Mouse (Mus musculus) left cerebral cortex, postnatal 4 days (tissue): ENCODE data around the gene Sema6b. TPM values are rescaled to one million over a fixed set of nuclear protein-coding genes. Genes with fewer than 3 reads are reported as not detected.
"Not testable (repeated sequence)": the region's sequence is repeated elsewhere in the genome, so short reads cannot be mapped to it uniquely, and the experiment has no call there.

Experiments
- DNase-seq: peaks from one replicate; pipeline ENCODE4 v3.0.0-alpha.2; 2022
- intact Hi-C: fragments of 180-260 bp; cut with DNase I; formaldehyde crosslinking; loops from one replicate; pipeline ENCODE4 v1.15.1; 2025
- total RNA-seq, 2 experiments: library from RNA; stranded (reverse); gene quantifications; 2 replicates each; pipeline ENCODE4 v1.2.3; 2021

Gene Sema6b
- total RNA-seq, 2 experiments from 2014 or later, result 91.1 to 95.7 TPM

GRCm38 (mm10) chr17:56119981-56120880 is 19.9 kb downstream of the Sema6b start:
- DNase-seq, result peak; percentile 48
- intact Hi-C loops, result no loop called here

DNA sequence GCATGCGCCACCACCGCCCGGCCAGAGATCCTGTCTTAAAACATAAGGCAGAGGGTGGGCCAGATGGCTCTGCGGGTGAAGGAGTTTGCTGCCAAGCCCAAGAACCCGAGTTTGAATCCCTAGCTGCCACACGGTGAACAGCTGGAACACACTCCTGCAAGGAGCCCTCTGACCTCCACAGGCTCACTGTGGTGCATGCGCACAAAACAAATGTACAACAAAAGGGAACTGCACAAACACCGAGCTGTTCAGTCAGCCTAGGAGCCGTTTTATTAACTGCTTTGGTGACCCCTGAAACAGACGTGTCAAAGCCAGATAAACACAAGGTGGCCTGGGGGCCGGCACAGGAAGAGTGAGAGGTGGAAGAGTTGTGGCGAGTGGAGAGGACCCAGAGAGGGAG is 20.7 kb downstream of the Sema6b start:
- DNase-seq, result no peak
- intact Hi-C loops, result no loop called here

DNA sequence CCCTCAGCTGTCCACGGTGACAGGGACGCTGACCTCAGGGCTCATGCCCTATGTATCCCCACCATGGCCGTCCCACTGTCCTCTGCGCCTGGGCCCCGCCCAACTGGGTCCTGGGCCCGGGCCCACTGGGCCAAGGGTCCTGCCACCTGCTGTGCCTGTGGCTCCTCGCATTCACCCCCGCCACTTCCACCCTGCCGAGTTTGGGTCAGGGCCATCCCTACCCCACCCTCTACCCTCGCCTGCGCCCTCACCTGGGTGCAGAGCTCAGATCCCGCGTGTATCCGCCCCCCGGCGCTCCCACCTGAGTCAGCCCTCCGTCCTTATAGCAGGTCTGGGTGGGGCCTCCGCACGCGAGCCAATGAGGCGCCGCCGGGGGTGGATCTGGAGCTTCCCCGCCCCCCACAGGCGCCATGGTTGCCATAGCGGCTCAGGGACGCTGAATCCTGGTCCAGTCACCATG is 22.9 kb downstream of the Sema6b start, which contains the start of gene Plin5:
Plin5 (minus strand) TSS at position 346 of the 460 bp plus-strand sequence.
- intact Hi-C loops, result no loop called here
- DNase-seq, result peak; percentile 54

DNA sequence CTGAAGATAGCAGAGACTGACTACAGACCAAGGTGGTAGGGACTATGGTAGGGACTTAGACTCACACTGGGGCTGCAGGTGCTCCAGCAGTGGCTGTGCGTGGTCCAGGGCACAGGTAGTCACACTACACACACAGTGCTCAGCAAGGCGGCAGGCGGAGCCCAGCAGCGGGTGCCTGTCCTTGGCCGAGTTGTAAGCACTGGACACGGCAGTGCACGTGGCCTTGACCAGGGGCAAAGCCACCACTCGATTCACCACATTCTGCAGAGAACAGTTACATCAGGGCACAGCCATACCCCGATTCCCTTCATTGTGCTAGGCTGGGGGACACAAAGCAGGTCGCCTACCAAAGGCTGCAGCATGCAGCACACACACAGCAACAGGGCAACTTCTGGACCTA is 23.9 kb downstream of the Sema6b start:
- intact Hi-C loops, result no loop called here

GRCm38 (mm10) chr17:56112743-56113142 is 27.4 kb downstream of the Sema6b start:
- no peak for DNase-seq
- intact Hi-C loops, result no loop called here

More for the DNA sequence above, 23.9 kb downstream of the Sema6b start:
- DNase-seq, result no peak

DNA sequence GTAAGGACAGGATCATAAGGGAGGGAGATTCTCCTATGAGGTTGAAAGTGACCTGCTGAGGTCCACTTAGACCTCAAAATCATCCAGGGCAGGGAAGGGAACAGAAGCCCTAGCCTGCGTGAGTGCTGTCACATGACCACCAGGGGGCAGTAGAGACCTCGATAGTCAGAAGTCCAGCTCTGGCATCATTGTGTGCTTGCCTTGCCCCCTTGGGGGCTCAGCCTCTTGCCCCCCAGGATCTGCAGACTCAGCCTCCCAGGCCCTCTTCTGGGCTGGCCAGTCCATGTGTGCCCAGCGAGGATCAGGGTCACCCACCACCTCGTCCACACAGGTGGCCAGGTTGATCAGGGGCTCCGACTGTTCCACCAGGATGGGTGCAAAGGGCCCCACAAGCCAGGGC is 28.3 kb downstream of the Sema6b start:
- intact Hi-C loops, result no loop called here
- DNase-seq, result peak; percentile 73

- intact Hi-C loops, result no loop called here
- no peak for DNase-seq
These were observed 29.1 kb downstream of the Sema6b start for GRCm38 (mm10) chr17:56111021-56111420.

DNA sequence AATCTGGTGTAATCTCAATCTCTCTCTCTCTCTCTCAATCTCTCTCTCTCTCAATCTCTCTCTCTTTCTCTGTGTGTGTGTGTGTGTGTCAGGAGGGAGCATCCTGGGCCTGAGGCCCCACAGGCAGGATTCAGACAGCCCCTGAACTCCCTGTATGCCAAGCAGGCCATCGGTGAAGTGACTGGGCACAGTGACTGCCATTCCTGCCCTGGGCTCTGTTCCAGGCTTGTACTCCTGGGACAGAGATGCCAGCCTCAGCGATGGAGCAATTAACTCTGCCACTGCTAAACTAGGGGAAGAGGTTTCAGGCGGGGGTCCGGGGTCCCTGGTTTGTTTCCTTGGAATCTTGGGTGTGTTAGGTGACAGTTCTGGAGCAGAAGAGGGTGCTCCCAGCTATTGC is 29.6 kb downstream of the Sema6b start:
- intact Hi-C loops, result no loop called here
- peak; percentile 78 for DNase-seq

DNA sequence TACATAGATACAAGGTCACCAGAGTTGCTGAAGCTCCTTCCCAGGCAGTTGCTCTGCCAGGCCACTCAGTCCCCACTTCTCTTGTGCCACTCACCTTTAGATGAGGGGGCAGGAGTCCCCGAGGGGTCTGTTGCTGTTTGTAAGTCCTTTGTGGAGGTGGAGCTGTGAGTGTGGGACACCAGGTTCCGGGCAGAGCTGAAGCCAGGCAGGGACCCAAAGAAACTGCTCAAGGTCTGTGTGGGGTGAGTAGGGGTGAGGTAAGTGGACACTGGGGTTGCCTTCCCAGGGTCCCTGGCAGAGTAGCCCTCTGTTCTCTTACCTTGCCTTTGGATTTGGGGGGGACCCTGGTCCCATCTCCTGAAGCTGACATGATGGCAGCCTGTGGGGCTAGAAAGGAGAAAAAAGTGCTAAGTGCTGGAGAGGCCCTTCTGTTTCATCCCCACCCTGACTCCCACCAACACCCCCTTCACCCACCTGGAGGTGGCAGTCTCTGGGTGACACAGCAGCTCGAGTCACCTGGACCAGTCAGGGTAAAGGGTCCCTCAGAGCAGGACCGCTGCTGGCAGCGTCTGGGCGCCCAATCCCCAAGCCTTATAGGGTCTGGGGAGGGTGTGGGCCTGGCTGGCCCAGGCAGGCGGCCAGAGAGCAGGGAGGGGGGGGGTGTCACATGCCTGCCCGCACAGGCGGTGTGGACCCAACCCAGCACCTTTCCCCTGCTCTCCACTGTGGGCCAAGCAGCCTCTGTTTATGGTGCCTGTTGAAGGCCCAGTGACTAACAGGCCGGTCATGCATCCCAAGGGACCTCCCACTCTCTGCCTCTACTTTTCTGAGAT is 30.7 kb downstream of the Sema6b start, which contains the start of gene Plin4:
Plin4 (minus strand) TSS at position 585 of the 833 bp plus-strand sequence.
- no peak for DNase-seq
- intact Hi-C loops, result no loop called here

- DNase-seq, result no peak
- intact Hi-C loops, result no loop called here
These were observed 31.7 kb downstream of the Sema6b start for GRCm38 (mm10) chr17:56108334-56109044.

DNA sequence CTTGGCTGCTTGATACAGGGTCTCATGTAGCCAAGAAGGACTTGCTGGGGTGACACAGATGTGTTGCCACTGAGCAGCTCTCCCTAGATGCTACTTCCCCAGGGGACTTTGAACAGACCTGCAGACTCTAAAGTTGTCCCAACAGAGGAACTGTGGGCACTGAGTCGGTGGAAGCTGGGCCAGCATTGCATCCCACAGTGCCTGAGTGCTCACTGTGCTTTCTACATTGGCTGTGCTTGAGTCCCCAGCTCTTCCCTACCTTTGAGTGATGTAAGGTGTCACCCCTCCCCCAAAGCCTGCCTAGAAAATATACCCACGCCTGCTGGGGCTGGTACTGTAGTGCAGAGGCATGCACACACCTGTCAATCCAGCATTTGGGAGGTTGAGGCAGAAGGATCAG is 32.4 kb downstream of the Sema6b start:
- intact Hi-C loops, result no loop called here
- DNase-seq, result no peak

DNA sequence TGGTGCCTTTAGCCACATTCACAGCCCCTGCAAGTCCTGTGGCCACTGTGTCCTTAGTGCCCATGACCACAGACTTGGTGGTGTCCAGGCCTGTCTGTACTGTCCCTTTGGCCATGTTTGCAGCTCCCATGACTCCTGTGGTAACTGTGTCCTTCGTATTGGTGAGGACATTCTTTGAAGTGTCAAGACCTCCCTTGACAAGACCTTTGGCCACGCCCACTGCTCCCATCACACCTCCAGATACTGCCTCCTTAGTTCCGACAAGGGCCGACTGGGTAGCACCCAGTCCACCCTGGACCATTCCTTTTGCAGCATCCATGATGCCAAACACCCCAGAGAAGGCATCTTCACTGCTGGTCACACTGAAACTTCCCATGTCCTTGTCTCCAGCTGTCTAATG is 33.2 kb downstream of the Sema6b start:
- no peak for DNase-seq
- intact Hi-C loops, result no loop called here

GRCm38 (mm10) chr17:56106436-56106835 is 33.7 kb downstream of the Sema6b start:
- intact Hi-C loops, DNase-seq: not testable (repeated sequence)

DNA sequence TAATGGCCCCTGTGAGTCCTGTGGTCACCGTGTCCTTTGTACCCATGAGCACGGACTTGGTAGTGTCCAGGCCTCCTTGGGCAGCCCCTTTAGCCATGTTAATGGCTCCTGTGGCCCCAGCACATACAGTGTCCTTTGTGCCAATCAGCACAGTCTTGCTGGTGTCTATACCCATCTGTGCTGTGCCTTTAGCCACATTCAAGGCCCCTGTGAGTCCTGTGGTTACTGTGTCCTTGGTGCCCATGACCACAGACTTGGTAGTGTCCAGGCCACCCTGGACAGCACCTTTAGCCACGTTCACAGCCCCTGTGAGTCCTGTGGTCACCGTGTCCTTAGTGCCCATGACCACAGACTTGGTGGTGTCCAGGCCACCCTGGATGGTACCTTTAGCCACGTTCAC is 35.3 kb downstream of the Sema6b start:
- intact Hi-C loops, DNase-seq: not testable (repeated sequence)

DNA sequence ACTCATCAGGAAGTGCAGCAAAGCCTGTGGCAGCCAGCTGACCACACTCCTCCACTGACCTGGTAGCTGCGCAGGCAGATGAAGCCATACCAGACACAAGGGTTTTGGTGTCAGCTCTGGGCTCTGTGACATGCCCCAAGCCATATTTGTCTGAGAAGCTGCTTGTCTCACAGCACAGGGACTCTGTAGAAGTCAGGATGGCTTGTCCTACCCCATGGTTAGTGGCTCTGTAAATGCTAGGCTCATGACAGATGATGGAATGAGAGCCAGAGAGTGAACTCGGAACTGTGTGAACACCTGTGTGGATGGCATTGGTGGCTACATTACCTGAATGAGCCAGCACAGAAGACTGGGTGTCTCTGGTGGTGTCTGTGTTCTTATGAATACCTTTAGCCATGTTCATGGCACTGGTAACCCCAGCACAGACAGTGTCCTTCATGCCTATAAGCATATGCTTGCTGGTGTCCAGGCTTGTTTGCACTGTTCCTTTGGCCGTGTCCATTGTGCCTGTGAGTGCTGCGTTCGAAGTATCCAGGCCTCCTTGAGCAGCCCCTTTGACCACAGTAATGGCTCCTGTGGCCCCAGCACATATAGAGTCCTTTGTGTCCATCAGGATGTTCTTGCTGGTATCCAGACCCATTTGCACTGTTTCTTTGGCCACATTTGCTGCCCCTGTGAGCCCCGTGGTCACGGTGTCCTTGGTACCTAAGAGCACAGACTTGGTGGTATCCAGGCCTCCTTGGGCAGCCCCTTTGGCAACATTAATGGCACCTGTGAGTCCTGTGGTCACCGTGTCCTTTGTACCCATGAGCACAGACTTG is 36.5 kb downstream of the Sema6b start:
- no peak for DNase-seq
- intact Hi-C loops, result no loop called here

- intact Hi-C loops, result no loop called here
These were observed 37.2 kb downstream of the Sema6b start for GRCm38 (mm10) chr17:56102927-56103326.

DNA sequence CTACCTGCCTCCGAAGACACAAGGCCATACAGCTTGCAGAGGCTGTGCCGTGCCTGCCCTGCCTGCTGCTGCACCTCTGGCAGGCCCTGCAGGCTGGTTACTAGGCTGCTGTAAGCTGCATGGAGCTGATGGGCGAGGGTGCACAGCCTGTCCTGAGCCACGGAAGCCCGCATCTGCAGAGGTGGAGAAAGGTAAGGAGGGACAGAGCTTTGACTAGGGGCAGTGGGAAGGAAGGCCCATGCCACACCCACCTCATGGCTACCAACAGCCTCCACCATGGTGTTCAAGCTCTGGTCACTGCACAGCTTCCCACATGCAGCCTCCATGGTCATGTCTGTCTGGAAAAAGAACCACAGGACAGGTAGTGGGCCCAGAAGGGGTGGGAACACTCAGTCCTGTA is 38.0 kb downstream of the Sema6b start:
- intact Hi-C loops, result no loop called here
- no peak for DNase-seq

More at GRCm38 (mm10) chr17:56102927-56103326, 37.2 kb downstream of the Sema6b start:
- DNase-seq, result no peak

GRCm38 (mm10) chr17:56100811-56101210 is 39.3 kb downstream of the Sema6b start:
- intact Hi-C loops, result no loop called here
- no peak for DNase-seq

GRCm38 (mm10) chr17:56098711-56099572 is 41.2 kb downstream of the Sema6b start:
- no peak for DNase-seq
- intact Hi-C loops, result no loop called here
